Mouse (Mus musculus) cerebellum, adult 9-10 months (tissue): ENCODE results near the gene Magi2.
A peak's percentile ranks its signal among the peaks of the same experiment; 100 is the strongest.
"Not testable (repeated sequence)": the region's sequence is repeated elsewhere in the genome, so short reads cannot be mapped to it uniquely, and the experiment has no call there.

Experiments used
- DNase-seq: peaks from one replicate; pipeline ENCODE4 v3.0.0; 2022

The Magi2 gene

GRCm38 (mm10) chr5:20675163-20675665 is 1448.4 kb downstream of the Magi2 start:
- no peak for DNase-seq

GRCm38 (mm10) chr5:20676193-20676871 is 1449.5 kb downstream of the Magi2 start:
- DNase-seq: no peak

- no peak for DNase-seq
These were observed 1450.4 kb downstream of the Magi2 start for GRCm38 (mm10) chr5:20677246-20677645.

GRCm38 (mm10) chr5:20678573-20678972 is 1451.7 kb downstream of the Magi2 start:
- no peak for DNase-seq

DNA sequence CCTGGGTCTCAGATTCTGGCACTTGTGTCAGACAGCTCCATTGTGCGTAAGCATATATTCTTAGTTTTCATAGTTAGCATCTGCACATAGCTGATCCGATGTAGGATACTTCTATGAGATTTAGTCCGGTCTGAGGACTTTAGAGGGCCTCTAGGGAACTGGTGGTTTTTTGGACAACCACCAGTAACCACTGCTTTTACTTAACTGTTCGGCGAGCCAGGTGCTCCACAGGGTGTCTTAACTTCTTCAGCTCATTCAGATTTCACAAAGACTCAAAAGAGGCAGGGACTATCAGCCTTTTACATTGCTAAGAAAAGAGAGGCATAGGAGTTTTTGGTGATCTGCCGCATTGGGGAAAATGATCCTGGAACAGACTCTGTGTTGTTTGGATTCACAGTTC is 1453.1 kb downstream of the Magi2 start:
- no peak for DNase-seq

DNA sequence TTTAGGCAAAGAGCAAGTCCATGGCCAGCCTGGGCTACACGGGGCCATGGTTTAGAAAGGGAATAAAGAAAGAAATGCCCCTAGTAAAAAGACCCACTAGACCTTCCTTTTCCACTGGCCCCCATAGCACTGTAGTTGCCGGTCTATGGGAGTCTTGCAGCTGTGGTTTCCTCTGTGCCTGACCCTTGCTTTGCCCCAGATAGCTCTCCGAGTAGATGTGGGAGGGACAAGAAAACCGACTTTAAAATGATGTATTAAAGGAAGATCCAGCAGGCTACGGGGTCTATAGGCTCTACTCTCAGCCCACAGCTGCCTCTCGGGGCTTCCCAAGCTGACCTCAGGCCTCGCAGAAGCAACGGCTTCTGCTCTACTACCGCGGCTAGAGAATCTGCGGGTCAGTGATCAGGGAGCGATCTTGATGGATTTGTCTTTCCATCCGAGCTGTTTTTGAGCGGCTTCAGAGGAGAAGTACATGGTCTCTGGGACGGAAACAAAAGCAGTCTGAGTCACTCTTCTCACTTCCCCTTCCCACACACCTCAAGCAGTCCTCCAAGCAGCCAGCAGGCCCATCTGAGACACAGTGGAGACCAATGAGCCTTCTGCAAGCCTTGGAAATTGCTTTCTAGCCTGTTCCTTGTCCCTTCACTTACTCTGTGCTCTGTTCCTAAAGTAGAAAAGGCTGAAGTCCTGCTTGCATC is 1454.1 kb downstream of the Magi2 start:
- DNase-seq: no peak

- DNase-seq: no peak
These were observed 1454.8 kb downstream of the Magi2 start for GRCm38 (mm10) chr5:20681660-20682059.

- DNase-seq: no peak
These were observed 1455.4 kb downstream of the Magi2 start for GRCm38 (mm10) chr5:20682208-20682607.

DNA sequence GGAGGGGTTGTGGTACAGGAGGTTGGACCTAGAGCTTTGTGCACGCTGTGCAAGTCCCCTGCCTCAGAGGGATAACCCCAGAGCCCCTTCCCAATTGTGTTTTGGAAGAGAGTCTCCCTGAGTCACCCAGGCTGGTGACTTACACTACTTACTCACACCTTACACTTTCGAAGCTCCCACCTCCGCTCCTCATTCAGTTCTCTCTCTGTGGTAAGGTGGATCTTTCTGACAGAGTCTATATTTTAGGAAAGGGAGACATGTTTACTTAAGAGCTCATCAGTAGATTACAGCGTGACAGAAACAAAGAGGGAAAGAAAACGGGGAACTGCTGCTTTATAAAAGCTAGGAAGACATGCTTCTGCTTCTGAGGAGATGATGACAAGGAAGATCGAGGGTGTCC is 1457.3 kb downstream of the Magi2 start:
- DNase-seq: no peak

DNA sequence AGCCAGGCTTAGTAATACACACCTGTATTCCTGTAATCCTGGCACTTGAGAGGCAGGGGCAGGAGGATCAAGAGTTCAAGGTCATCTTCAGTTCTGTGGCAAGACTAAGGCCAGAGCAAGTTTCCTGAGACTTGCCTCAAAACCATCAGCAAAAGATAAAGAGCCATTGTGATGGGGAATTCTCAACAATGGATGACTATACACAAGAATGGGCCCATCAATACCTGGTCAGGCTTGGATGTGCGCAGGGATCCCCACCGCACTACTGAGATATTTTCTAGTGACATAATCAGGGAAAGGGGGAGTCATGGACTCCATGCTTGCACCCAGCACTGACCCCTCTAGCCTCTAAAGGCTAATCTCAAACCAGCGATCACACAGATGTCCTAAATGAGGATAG is 1465.4 kb downstream of the Magi2 start:
- DNase-seq: no peak

GRCm38 (mm10) chr5:20699116-20699515 is 1472.3 kb downstream of the Magi2 start:
- no peak for DNase-seq

DNA sequence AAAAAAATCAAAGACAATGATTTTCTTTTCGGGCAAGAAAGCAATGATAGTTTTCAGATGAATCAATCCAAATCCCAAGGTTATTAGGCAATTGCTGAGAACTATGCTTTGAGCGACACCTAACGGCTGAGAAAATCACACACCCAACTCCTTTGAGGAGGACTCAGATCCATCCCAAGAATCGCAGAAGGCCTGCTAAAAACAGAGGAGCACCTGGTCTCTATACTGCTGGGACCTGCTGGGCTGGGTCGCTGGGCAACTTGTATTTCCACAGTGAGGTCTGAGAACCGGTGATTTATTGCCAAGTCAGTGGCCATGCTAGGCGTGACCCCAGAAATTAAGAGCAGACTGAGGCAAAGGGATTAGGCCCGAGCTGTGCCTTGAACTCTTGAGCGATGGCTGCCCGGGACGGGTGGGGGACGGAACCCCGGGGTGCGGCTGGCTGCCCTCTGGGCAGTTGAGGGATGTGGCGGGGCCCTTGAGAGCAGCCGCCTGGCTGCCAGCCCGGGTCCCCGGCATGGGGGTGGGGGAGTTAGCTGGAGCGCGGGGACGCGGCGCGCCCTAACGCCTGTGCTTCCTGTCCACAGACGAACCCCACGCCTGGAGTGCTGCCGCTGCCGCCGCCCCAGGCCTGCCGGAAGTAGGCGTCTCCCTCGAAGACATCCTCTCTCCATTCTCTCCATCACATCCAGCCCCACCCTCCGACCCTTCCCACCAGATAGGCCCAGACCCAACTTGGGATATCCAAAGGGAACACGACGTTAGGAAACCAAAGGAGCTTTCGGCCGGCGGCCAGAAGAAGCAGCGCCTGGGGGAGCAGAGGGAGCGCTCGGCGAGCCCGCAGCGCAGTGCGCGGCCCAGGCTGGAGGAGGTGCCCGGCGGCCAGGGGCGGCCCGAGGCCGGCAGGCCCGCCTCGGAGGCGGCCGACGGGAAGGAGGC is 1474.9 kb downstream of the Magi2 start:
- peak; percentile 91 for DNase-seq

- peak; percentile 61 for DNase-seq
These were observed 1475.9 kb downstream of the Magi2 start for GRCm38 (mm10) chr5:20702480-20703303.

DNA sequence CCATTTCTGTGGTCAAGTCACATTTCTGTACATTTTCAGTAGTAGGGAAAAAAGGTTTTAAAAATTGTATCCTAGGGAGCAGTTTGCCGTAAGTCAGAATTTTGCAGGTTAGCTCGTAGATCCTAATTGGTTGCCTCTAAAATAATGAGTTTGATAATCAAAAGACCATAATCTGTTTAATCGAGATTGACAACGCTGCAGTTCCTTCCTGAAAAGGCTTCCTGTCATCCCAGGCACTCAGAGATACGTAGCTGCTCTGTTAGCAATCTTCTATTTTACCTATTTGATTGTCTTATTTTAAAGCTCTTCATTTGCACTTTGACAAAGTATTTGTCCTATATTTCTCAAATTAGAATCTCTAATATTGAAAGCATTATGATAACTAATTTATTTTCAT is 1476.5 kb downstream of the Magi2 start:
- no peak for DNase-seq

DNA sequence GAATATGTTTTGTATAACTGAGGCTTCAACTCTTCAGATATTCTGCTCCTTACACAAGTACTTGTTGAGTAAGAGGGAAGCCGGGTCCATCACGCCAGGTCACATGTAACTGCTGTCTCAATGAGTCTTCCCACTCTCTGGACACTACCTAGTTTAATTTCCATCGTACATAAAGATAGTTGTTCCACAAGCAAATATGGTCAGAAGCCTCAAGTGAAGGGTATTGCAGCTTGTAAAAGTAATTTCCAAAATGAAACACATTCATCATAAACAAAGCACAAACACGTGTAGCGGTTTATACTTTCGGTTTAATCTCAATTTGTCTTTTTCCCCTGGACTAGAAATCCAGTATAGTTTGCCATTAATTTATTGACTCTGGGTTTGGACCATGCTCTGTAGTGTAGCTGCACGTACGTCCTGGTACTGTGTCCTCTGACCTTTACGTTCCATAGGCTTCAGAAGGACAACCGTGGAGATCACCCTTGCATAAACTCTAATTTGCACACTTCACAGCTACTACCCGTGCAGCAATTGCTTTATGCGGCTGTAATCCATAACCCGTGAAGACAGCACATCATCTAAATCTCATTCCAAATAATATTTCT is 1477.2 kb downstream of the Magi2 start:
- DNase-seq: no peak

DNA sequence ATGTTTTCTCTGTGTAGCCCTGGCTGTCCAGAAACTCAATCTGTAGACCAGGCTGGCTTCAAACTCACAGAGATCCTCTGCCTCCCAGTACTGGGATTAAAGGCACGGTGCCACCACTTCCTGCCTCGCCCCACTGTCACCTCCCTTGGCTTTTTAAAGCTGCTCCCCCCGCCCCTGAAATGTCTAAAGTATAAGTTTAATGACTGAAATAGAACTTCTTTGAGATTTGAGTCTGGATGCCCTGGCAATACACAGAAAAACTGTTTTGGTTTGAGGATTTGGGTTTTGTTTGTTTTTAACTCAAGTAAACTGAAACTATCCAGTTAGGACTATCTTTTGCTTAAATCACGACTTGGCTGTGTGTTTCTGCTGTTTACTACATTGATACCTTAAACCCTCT is 1478.0 kb downstream of the Magi2 start:
- DNase-seq: no peak

GRCm38 (mm10) chr5:20706322-20707282 is 1479.8 kb downstream of the Magi2 start:
- DNase-seq: not testable (repeated sequence)

- DNase-seq: not testable (repeated sequence)
These were observed 1484.0 kb downstream of the Magi2 start for GRCm38 (mm10) chr5:20710845-20711244.

DNA sequence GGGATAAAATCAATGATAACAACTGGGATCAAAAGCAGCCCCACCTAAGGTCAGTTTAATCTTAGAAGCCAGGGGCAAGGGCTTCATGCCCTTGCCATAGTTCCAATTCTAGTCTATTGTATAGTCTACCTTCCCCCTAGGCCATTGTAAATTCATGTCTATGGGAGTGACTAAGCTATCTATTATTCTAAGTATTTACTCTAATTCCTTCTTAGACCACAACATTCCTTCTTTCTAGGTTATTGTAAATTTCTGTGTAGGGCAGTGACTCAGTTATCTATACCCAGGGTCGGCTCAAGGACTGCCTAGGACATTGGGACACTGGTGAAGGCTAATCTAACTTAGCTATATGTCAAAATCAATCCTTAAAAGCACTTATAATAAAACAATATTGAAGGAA is 1487.8 kb downstream of the Magi2 start:
- DNase-seq: not testable (repeated sequence)

DNA sequence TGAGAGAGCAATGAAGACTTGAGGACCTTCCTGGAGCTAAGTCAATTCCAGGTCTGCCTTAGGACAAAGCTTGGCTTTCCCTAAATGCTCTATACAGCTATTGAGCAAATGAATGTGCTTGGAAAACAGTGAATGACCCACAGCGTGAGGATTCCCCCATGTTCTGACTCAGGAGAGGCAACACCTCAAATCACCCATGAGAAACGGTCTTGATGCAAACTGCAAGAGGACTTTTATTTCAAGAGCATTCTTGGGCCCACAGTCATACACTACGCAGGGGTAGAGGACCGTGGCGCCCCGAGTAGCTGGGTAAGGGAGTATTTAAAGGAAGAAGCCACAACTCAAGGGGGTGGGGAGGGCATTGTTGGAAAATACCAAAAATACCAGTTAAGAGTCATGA is 1489.1 kb downstream of the Magi2 start:
- DNase-seq: not testable (repeated sequence)
